Mouse (Mus musculus) left cerebral cortex, postnatal 10 days (tissue): ENCODE measurements around the gene Unc45b. TPM values are rescaled to one million over a fixed set of nuclear protein-coding genes. Genes with fewer than 3 reads are reported as not detected.
"Not testable (repeated sequence)": the region's sequence is repeated elsewhere in the genome, so short reads cannot be mapped to it uniquely, and the experiment has no call there.

ENCODE experiments used
- DNase-seq, 2 experiments: peaks; one replicate each; pipeline ENCODE4 v3.0.0; 2021 to 2022; ENCODE audit warnings: low spot score in 2 of 2, mixed read lengths in 1 of 2; ENCODE audit errors: extremely low spot score in 1 of 2
- intact Hi-C: fragments of 180-260 bp; cut with DNase I; formaldehyde crosslinking; loops from one replicate; pipeline ENCODE4 v1.15.1; 2025
- microRNA-seq: library from miRNA; unstranded; fragments of <30 nt; microRNA quantifications from one replicate; pipeline ENCODE4 v1.2.0, GENCODE M21; 2022
- total RNA-seq, 2 experiments: library from RNA; stranded (reverse); gene quantifications; 2 replicates each; pipeline ENCODE4 v1.2.3; 2021

Gene Unc45b
- total RNA-seq, 2 experiments from 2014 or later, result 3.3 to 5.1 TPM

- DNase-seq, result no peak
- intact Hi-C loops, result no loop called here
Observed at GRCm38 (mm10) chr11:82971590-82971974, 61.2 kb downstream of the Unc45b start.

GRCm38 (mm10) chr11:82973916-82974315 is 63.6 kb downstream of the Unc45b start:
- intact Hi-C loops, result no loop called here

GRCm38 (mm10) chr11:82982409-82982808 is 72.1 kb downstream of the Unc45b start:
- intact Hi-C loops, DNase-seq: not testable (repeated sequence)

More at GRCm38 (mm10) chr11:82973916-82974315, 63.6 kb downstream of the Unc45b start:
- DNase-seq, result peak in 1 of 2 experiments; percentile 48

- DNase-seq, result no peak
- intact Hi-C loops, result no loop called here
Observed at GRCm38 (mm10) chr11:82983193-82983592, 72.8 kb downstream of the Unc45b start.

- intact Hi-C loops, result no loop called here
Observed at GRCm38 (mm10) chr11:82987621-82988020, 77.3 kb downstream of the Unc45b start.

GRCm38 (mm10) chr11:82989357-82989756 is 79.0 kb downstream of the Unc45b start:
- intact Hi-C loops, result no loop called here
- peak in 1 of 2 experiments; percentile 20 for DNase-seq

More at GRCm38 (mm10) chr11:82987621-82988020, 77.3 kb downstream of the Unc45b start:
- no peak for DNase-seq

GRCm38 (mm10) chr11:82990612-82991385 is 80.4 kb downstream of the Unc45b start:
- intact Hi-C loops, result not testable (repeated sequence)
- peak in 1 of 2 experiments; percentile 27 for DNase-seq

GRCm38 (mm10) chr11:82991469-82992166 is 81.3 kb downstream of the Unc45b start, which contains the start of gene Slfn9:
Gene Slfn9, minus strand, starts transcription at chr11:82991830.
- DNase-seq, result peak; percentile 6 to 50
- intact Hi-C loops, result no loop called here

Small RNA genes within 50 kb of the gene (microRNA-seq; reads per million reads assigned to microRNA genes)
- gene Mir7679, result not detected

Other genes with a start within 250 kb of the Unc45b start
- gene Cct6b, start 146.2 kb upstream of the Unc45b start, total RNA-seq, result not detected
- 10 to 100 TPM; 14.3 to 15.4 TPM for gene Zfp830, start 146.2 kb upstream of the Unc45b start, total RNA-seq
- gene Lig3, start 129.4 kb upstream of the Unc45b start, total RNA-seq, result 10 to 100 TPM; 31.9 to 34.5 TPM
- 1 to 10 TPM; 3.5 to 4.1 TPM for gene Rffl, start 39.3 kb upstream of the Unc45b start, total RNA-seq
- gene Rad51d, start 19.9 kb upstream of the Unc45b start, total RNA-seq, result 10 to 100 TPM; 11.1 to 11.3 TPM
- gene Fndc8, start 18.4 kb upstream of the Unc45b start, total RNA-seq, result not detected
- gene Nle1, start 2.1 kb upstream of the Unc45b start, total RNA-seq, result 10 to 100 TPM; 37.1 to 41.2 TPM
- gene Slfn5, start 40.8 kb downstream of the Unc45b start, total RNA-seq, result 1 to 10 TPM; 3.9 to 4.3 TPM
- under 1 TPM; 0.47 to 0.60 TPM for gene Slfn9, start 81.3 kb downstream of the Unc45b start, total RNA-seq
- gene Slfn8, start 110.3 kb downstream of the Unc45b start, total RNA-seq, result under 1 TPM; 0.28 TPM
- under 1 TPM; 0.34 to 0.60 TPM for gene Slfn2, start 154.6 kb downstream of the Unc45b start, total RNA-seq
- not detected for gene Slfn1, start 206.3 kb downstream of the Unc45b start, total RNA-seq